Mouse (Mus musculus): ENCODE results near the gene Camkk2.

Gene Camkk2

GRCm38 (mm10) chr5:122779277-122779834 is at the start of gene Camkk2:
Gene Camkk2 (minus strand): TSS chr5:122779409.
- peak; percentile 92 for DNase-seq (ENCODE audit: low read depth)

GRCm38 (mm10) chr5:122825099-122825498 is 45.9 kb upstream of the Camkk2 start:
- no peak for DNase-seq (ENCODE audit: low read depth)

- no peak for DNase-seq (ENCODE audit: low read depth)
Measured at GRCm38 (mm10) chr5:122824450-122824849, 45.2 kb upstream of the Camkk2 start.

GRCm38 (mm10) chr5:122823976-122824375 is 44.8 kb upstream of the Camkk2 start:
- peak; percentile 47 for DNase-seq (ENCODE audit: low read depth)

GRCm38 (mm10) chr5:122822441-122822840 is 43.2 kb upstream of the Camkk2 start:
- DNase-seq (ENCODE audit: low read depth): no peak

- no peak for DNase-seq (ENCODE audit: low read depth)
Measured at GRCm38 (mm10) chr5:122821524-122821885, 42.3 kb upstream of the Camkk2 start.

- peak; percentile 99 for DNase-seq (ENCODE audit: low read depth)
Measured at GRCm38 (mm10) chr5:122820777-122821523, 41.7 kb upstream of the Camkk2 start, which contains the start of gene Anapc5. Gene Anapc5 (minus strand): TSS chr5:122821339.

- DNase-seq (ENCODE audit: low read depth): no peak
Measured at GRCm38 (mm10) chr5:122812699-122813098, 33.5 kb upstream of the Camkk2 start.

- DNase-seq (ENCODE audit: low read depth): peak; percentile 92
Measured at GRCm38 (mm10) chr5:122811364-122812079, 32.3 kb upstream of the Camkk2 start.

GRCm38 (mm10) chr5:122805503-122805902 is 26.3 kb upstream of the Camkk2 start:
- peak; percentile 42 for DNase-seq (ENCODE audit: low read depth)

- DNase-seq (ENCODE audit: low read depth): no peak
Measured at GRCm38 (mm10) chr5:122802706-122803105, 23.5 kb upstream of the Camkk2 start.

GRCm38 (mm10) chr5:122801684-122802083 is 22.5 kb upstream of the Camkk2 start:
- DNase-seq (ENCODE audit: low read depth): no peak

- no peak for DNase-seq (ENCODE audit: low read depth)
Measured at GRCm38 (mm10) chr5:122800345-122801010, 21.3 kb upstream of the Camkk2 start.

GRCm38 (mm10) chr5:122799379-122800344 is 20.5 kb upstream of the Camkk2 start:
- no peak for DNase-seq (ENCODE audit: low read depth)

GRCm38 (mm10) chr5:122798557-122799378 is 19.6 kb upstream of the Camkk2 start:
- DNase-seq (ENCODE audit: low read depth): no peak

GRCm38 (mm10) chr5:122797866-122798265 is 18.7 kb upstream of the Camkk2 start:
- no peak for DNase-seq (ENCODE audit: low read depth)

GRCm38 (mm10) chr5:122788696-122789095 is 9.5 kb upstream of the Camkk2 start:
- no peak for DNase-seq (ENCODE audit: low read depth)

- no peak for DNase-seq (ENCODE audit: low read depth)
Measured at GRCm38 (mm10) chr5:122786035-122786819, 7.0 kb upstream of the Camkk2 start.

- no peak for DNase-seq (ENCODE audit: low read depth)
Measured at GRCm38 (mm10) chr5:122783726-122784406, 4.7 kb upstream of the Camkk2 start.
